ENCODE assay signal across 10 mouse cellular contexts in genomic region chrX:159963925-159964324, GRCm38 (mm10). TPM values are rescaled to one million over a fixed set of nuclear protein-coding genes. Genes with fewer than 3 reads are reported as not detected.
DNase-seq lines count a peak whose midpoint lies in the region; ATAC-seq lines count a peak whose summit lies in the region.
"Had no signal": no experiment of that assay in that cellular context is flagged by ENCODE, and none has a peak within 500 bp of the region (broad histone marks: within the 10 kb centered on the region; RNA-seq: fewer than 3 reads in every experiment).

No protein-coding gene starts in this region.

- 0 out of 2 replicates have a peak, but pooled peaks have one; percentile 35 for ATAC-seq in embryonic facial prominence, embryonic 12.5 days (ENCODE audit: insufficient number of reproducible peaks, insufficient read depth, low FRiP score, low TSS enrichment)
- peak; percentile 56 for ATAC-seq in midbrain, embryonic 16.5 days

- H3K4me1 ChIP-seq in embryonic facial prominence, embryonic 12.5 days = no peaks in the 10 kb centered on the region
- H3K4me1 ChIP-seq in embryonic facial prominence, embryonic 10.5 days = no peaks in the 10 kb centered on the region
- no peaks in the 10 kb centered on the region for H3K4me1 ChIP-seq in midbrain, embryonic 16.5 days (ENCODE audit: control insufficient read depth, insufficient read depth, low read length)
- H3K4me1 ChIP-seq in midbrain, embryonic 10.5 days = no peaks in the 10 kb centered on the region
- H3K4me1 ChIP-seq: heart, embryonic 15.5 days; limb, embryonic 15.5 days had no signal

- 85% methylated on average over 9 of the region's 9 CpGs for WGBS in embryonic facial prominence, embryonic 12.5 days
- WGBS in embryonic facial prominence, embryonic 10.5 days = 91% methylated on average over 9 of the region's 9 CpGs
- 84% methylated on average over 9 of the region's 9 CpGs for WGBS in midbrain, embryonic 16.5 days
- 94% methylated on average over 9 of the region's 9 CpGs for WGBS in midbrain, embryonic 10.5 days

- no peak overlapping the region for H3K9ac ChIP-seq in embryonic facial prominence, embryonic 12.5 days
- no peak overlapping the region for H3K9ac ChIP-seq in midbrain, embryonic 16.5 days (ENCODE audit: low read depth, low read length)
- H3K9ac ChIP-seq: heart, embryonic 15.5 days; limb, embryonic 15.5 days had no signal

- H3K4me3 ChIP-seq in embryonic facial prominence, embryonic 12.5 days = no peak overlapping the region
- H3K4me3 ChIP-seq in embryonic facial prominence, embryonic 10.5 days = no peak overlapping the region
- H3K4me3 ChIP-seq in midbrain, embryonic 16.5 days (ENCODE audit: low read depth, low read length) = no peak overlapping the region
- H3K4me3 ChIP-seq in midbrain, embryonic 10.5 days = no peak overlapping the region
- H3K4me3 ChIP-seq: heart, embryonic 15.5 days; limb, embryonic 15.5 days had no signal

- no peak overlapping the region for H3K27ac ChIP-seq in embryonic facial prominence, embryonic 12.5 days
- no peak overlapping the region for H3K27ac ChIP-seq in embryonic facial prominence, embryonic 10.5 days (replicated peaks)
- no peak overlapping the region for H3K27ac ChIP-seq in midbrain, embryonic 16.5 days (ENCODE audit: low read length)
- no peak overlapping the region for H3K27ac ChIP-seq in midbrain, embryonic 10.5 days (replicated peaks)
- H3K27ac ChIP-seq: heart, embryonic 15.5 days; limb, embryonic 15.5 days had no signal

- DNase-seq in embryonic facial prominence, embryonic 10.5 days (ENCODE audit: low spot score) = no peak
- no peak for DNase-seq in midbrain, embryonic 10.5 days (ENCODE audit: low spot score)
- peak; percentile 37 to 63 for DNase-seq in layer of hippocampus, adult 18-20 months (ENCODE audit: low spot score in 2 of 2)
- DNase-seq in right cerebral cortex, postnatal 25 days = peak; percentile 18
- no peak for DNase-seq in kidney, postnatal 14 days
- DNase-seq in yolk sac, embryonic 10.5 days (ENCODE audit: low spot score) = no peak

- no peaks in the 10 kb centered on the region for H3K9me3 ChIP-seq in embryonic facial prominence, embryonic 12.5 days
- H3K9me3 ChIP-seq in embryonic facial prominence, embryonic 10.5 days = no peaks in the 10 kb centered on the region
- no peaks in the 10 kb centered on the region for H3K9me3 ChIP-seq in midbrain, embryonic 16.5 days (replicated peaks; ENCODE audit: control insufficient read depth, low read length, poor library complexity, severe bottlenecking)
- no peaks in the 10 kb centered on the region for H3K9me3 ChIP-seq in midbrain, embryonic 10.5 days (replicated peaks)
- H3K9me3 ChIP-seq: heart, embryonic 15.5 days; limb, embryonic 15.5 days had no signal

- H3K4me2 ChIP-seq in embryonic facial prominence, embryonic 12.5 days (replicated peaks) = no peak overlapping the region
- no peak overlapping the region for H3K4me2 ChIP-seq in midbrain, embryonic 16.5 days (ENCODE audit: low read length)
- H3K4me2 ChIP-seq: heart, embryonic 15.5 days; limb, embryonic 15.5 days had no signal

- no peaks in the 10 kb centered on the region for H3K36me3 ChIP-seq in embryonic facial prominence, embryonic 12.5 days
- no peaks in the 10 kb centered on the region for H3K36me3 ChIP-seq in embryonic facial prominence, embryonic 10.5 days (replicated peaks)
- no peaks in the 10 kb centered on the region for H3K36me3 ChIP-seq in midbrain, embryonic 16.5 days (ENCODE audit: control insufficient read depth, insufficient read depth, low read length)
- no peaks in the 10 kb centered on the region for H3K36me3 ChIP-seq in midbrain, embryonic 10.5 days
- H3K36me3 ChIP-seq: limb, embryonic 15.5 days had no signal

- peaks cover 22% of the 10 kb centered on the region for H3K27me3 ChIP-seq in embryonic facial prominence, embryonic 12.5 days
- peaks cover 84% of the 10 kb centered on the region for H3K27me3 ChIP-seq in embryonic facial prominence, embryonic 10.5 days (replicated peaks; ENCODE audit: low read depth, poor library complexity, severe bottlenecking)
- H3K27me3 ChIP-seq in midbrain, embryonic 16.5 days (ENCODE audit: control insufficient read depth, insufficient read depth, low read depth, low read length) = no peaks in the 10 kb centered on the region; the same call in 1 of the 2 replicates
- peaks cover 98% of the 10 kb centered on the region for H3K27me3 ChIP-seq in midbrain, embryonic 10.5 days (ENCODE audit: low read depth, poor library complexity, severe bottlenecking)
- H3K27me3 ChIP-seq: heart, embryonic 15.5 days had no signal

RNA-seq across cellular contexts. Expression of gene Map3k15, which starts 24.3 kb away (rescaled TPM):
- polyA plus RNA-seq in embryonic facial prominence, embryonic 12.5 days (2016; fragmentation: Nextera tagmentation; extraction: Ambion mirVana) = 0.14 and 0.32 TPM in 2 replicates
- polyA plus RNA-seq in embryonic facial prominence, embryonic 10.5 days (2016; fragmentation: Nextera tagmentation; extraction: Ambion mirVana) = 0.12 and 0.20 TPM in 2 replicates
- 0.21 and 0.22 TPM in 2 replicates for polyA plus RNA-seq in midbrain, embryonic 16.5 days (2015; fragmentation: Nextera tagmentation; extraction: Ambion mirVana)
- polyA plus RNA-seq in midbrain, embryonic 10.5 days (2016; fragmentation: Nextera tagmentation; extraction: Ambion mirVana) = 0.37 and 0.46 TPM in 2 replicates
- 1 to 10 TPM; 1.3 to 1.5 TPM for total RNA-seq in layer of hippocampus, adult 18-20 months (2021)

Comparison
In these comparisons a context has a peak if more than half of its experiments do, and no peak if none do; other contexts are left out.
1. DNase-seq: peak in layer of hippocampus, adult 18-20 months (2 of 2) and right cerebral cortex, postnatal 25 days (single experiment); none in embryonic facial prominence, embryonic 10.5 days (single experiment), midbrain, embryonic 10.5 days (single experiment), kidney, postnatal 14 days (single experiment) and yolk sac, embryonic 10.5 days (single experiment).